Mouse (Mus musculus): ENCODE results near the gene 2300009A05Rik. TPM values are rescaled to one million over a fixed set of nuclear protein-coding genes. Genes with fewer than 3 reads are reported as not detected.
A peak's percentile ranks its signal among the peaks of the same experiment; 100 is the strongest.

Gene 2300009A05Rik
- total RNA-seq, 2 experiments from 2014 or later: 23.4 to 25.5 TPM

- TF ChIP-seq CTCF (IDR thresholded peaks at IDR 0.05): no peak
- Histone ChIP-seq H3K27ac (peak overlapping the region; percentile 91), H3K4me3 (peak overlapping the region; percentile 86)
- intact Hi-C loops (cut with DNase I): loop anchor here (2.0 to 5.0 kb wide), 2 partner anchors 21 to 246 kb away; partner anchors contain the start of gene 2300009A05Rik
- DNase-seq (ENCODE audit: extremely low spot score in 1 of 2, low spot score in 2 of 2): no peak
Measured at GRCm38 (mm10) chr9:63378174-63378573, 20.9 kb downstream of the 2300009A05Rik start.

- Histone ChIP-seq H3K27ac (peak within 1 kb of the TSS; percentile 91), H3K4me3 (peak within 1 kb of the TSS; percentile 86)
- intact Hi-C loops (cut with DNase I): loop anchor here (2.0 to 5.0 kb wide), 2 partner anchors 21 to 245 kb away; partner anchors contain the start of gene 2300009A05Rik
- DNase-seq (ENCODE audit: extremely low spot score in 1 of 2, low spot score in 2 of 2): peak; percentile 89 to 92
- no peak for TF ChIP-seq CTCF (IDR thresholded peaks at IDR 0.05)
Measured at GRCm38 (mm10) chr9:63377270-63378142, 21.5 kb downstream of the 2300009A05Rik start, which contains the start of gene Map2k5. Gene Map2k5, minus strand, starts transcription at chr9:63377902.

GRCm38 (mm10) chr9:63373315-63373714 is 25.7 kb downstream of the 2300009A05Rik start:
- no peak for TF ChIP-seq CTCF (IDR thresholded peaks at IDR 0.05)
- no peak overlapping the region for H3K27ac ChIP-seq

GRCm38 (mm10) chr9:63372541-63372940 is 26.5 kb downstream of the 2300009A05Rik start:
- intact Hi-C loops (cut with DNase I): no loop called here
- TF ChIP-seq CTCF (IDR thresholded peaks at IDR 0.05): no peak
- no peak overlapping the region for H3K4me3 ChIP-seq
- no peak for DNase-seq (ENCODE audit: extremely low spot score in 1 of 2, low spot score in 2 of 2)
- no peak overlapping the region for H3K27ac ChIP-seq

More at GRCm38 (mm10) chr9:63373315-63373714, 25.7 kb downstream of the 2300009A05Rik start:
- no peak overlapping the region for H3K4me3 ChIP-seq
- no peak for DNase-seq (ENCODE audit: extremely low spot score in 1 of 2, low spot score in 2 of 2)
- intact Hi-C loops (cut with DNase I): no loop called here

GRCm38 (mm10) chr9:63360410-63360809 is 38.6 kb downstream of the 2300009A05Rik start:
- TF ChIP-seq CTCF (IDR thresholded peaks at IDR 0.05): peak; percentile 33
- intact Hi-C loops (cut with DNase I): loop anchor here (10.0 kb wide), 1 partner anchor 466 kb away; no protein-coding TSS in a partner anchor

GRCm38 (mm10) chr9:63359016-63359415 is 40.0 kb downstream of the 2300009A05Rik start:
- intact Hi-C loops (cut with DNase I): no loop called here
- TF ChIP-seq CTCF (IDR thresholded peaks at IDR 0.05): no peak
- Histone ChIP-seq H3K4me3 (no peak overlapping the region), H3K27ac (no peak overlapping the region)
- DNase-seq (ENCODE audit: extremely low spot score in 1 of 2, low spot score in 2 of 2): no peak

More at GRCm38 (mm10) chr9:63360410-63360809, 38.6 kb downstream of the 2300009A05Rik start:
- Histone ChIP-seq H3K27ac (no peak overlapping the region), H3K4me3 (no peak overlapping the region)
- DNase-seq (ENCODE audit: extremely low spot score in 1 of 2, low spot score in 2 of 2): no peak

GRCm38 (mm10) chr9:63356721-63357120 is 42.3 kb downstream of the 2300009A05Rik start:
- H3K4me3 ChIP-seq: no peak overlapping the region
- no peak for TF ChIP-seq CTCF (IDR thresholded peaks at IDR 0.05)
- intact Hi-C loops (cut with DNase I): no loop called here
- no peak for DNase-seq (ENCODE audit: extremely low spot score in 1 of 2, low spot score in 2 of 2)
- no peak overlapping the region for H3K27ac ChIP-seq

GRCm38 (mm10) chr9:63356278-63356677 is 42.8 kb downstream of the 2300009A05Rik start:
- intact Hi-C loops (cut with DNase I): no loop called here
- Histone ChIP-seq H3K4me3 (no peak overlapping the region), H3K27ac (no peak overlapping the region)
- DNase-seq (ENCODE audit: extremely low spot score in 1 of 2, low spot score in 2 of 2): no peak
- no peak for TF ChIP-seq CTCF (IDR thresholded peaks at IDR 0.05)

GRCm38 (mm10) chr9:63354168-63354567 is 44.9 kb downstream of the 2300009A05Rik start:
- no peak overlapping the region for H3K27ac ChIP-seq

GRCm38 (mm10) chr9:63350030-63350429 is 49.0 kb downstream of the 2300009A05Rik start:
- DNase-seq (ENCODE audit: extremely low spot score in 1 of 2, low spot score in 2 of 2): no peak
- Histone ChIP-seq H3K27ac (no peak overlapping the region), H3K4me3 (no peak overlapping the region)
- TF ChIP-seq CTCF (IDR thresholded peaks at IDR 0.05): no peak
- intact Hi-C loops (cut with DNase I): no loop called here

More at GRCm38 (mm10) chr9:63354168-63354567, 44.9 kb downstream of the 2300009A05Rik start:
- DNase-seq (ENCODE audit: extremely low spot score in 1 of 2, low spot score in 2 of 2): no peak
- H3K4me3 ChIP-seq: no peak overlapping the region
- no peak for TF ChIP-seq CTCF (IDR thresholded peaks at IDR 0.05)
- intact Hi-C loops (cut with DNase I): no loop called here

GRCm38 (mm10) chr9:63349241-63349640 is 49.8 kb downstream of the 2300009A05Rik start:
- no peak for DNase-seq (ENCODE audit: extremely low spot score in 1 of 2, low spot score in 2 of 2)
- TF ChIP-seq CTCF (IDR thresholded peaks at IDR 0.05): no peak
- intact Hi-C loops (cut with DNase I): no loop called here
- Histone ChIP-seq H3K4me3 (no peak overlapping the region), H3K27ac (no peak overlapping the region)

- H3K27ac ChIP-seq: no peak overlapping the region
- DNase-seq (ENCODE audit: extremely low spot score in 1 of 2, low spot score in 2 of 2): no peak
- H3K4me3 ChIP-seq: no peak overlapping the region
- TF ChIP-seq CTCF (IDR thresholded peaks at IDR 0.05): no peak
- intact Hi-C loops (cut with DNase I): no loop called here
Measured at GRCm38 (mm10) chr9:63348146-63348545, 50.9 kb downstream of the 2300009A05Rik start.
